30 mouse cellular contexts compared by ENCODE assay signal in the genomic region with DNA sequence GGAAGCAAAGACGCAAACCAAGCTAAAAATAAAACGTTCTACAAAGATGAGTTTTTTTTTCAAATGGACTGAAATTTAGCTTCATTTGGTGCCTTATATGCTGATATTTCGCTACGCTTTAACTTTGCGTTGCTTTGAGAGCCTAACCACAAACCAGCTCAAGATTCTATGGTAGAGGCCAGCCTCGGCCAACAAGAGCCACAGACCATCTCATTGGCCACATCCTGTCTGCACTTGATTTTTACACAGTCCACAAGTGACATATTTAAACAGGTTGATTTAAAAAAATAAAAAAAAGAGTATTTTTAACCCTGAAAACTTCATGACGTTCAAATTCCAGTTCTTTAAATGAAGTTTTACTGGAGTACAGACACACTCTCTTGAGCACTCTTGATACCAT.
"Had no signal": no experiment of that assay in that cellular context is flagged by ENCODE, and none has a peak within 500 bp of the region (broad histone marks: within the 10 kb centered on the region; RNA-seq: fewer than 3 reads in every experiment).

No protein-coding gene starts in this region.

- H3K36me3 ChIP-seq: heart, embryonic 15.5 days; hindbrain, embryonic 10.5 days; hindbrain, embryonic 12.5 days; hindbrain, embryonic 15.5 days; intestine, embryonic 15.5 days had no signal

- H3K9ac ChIP-seq: heart, embryonic 12.5 days; heart, embryonic 13.5 days; heart, embryonic 15.5 days; hindbrain, embryonic 12.5 days; hindbrain, embryonic 13.5 days; hindbrain, embryonic 14.5 days; hindbrain, embryonic 15.5 days; intestine, embryonic 15.5 days; kidney, embryonic 15.5 days had no signal

- H3K27ac ChIP-seq: heart, embryonic 13.5 days; heart, embryonic 15.5 days; hindbrain, embryonic 10.5 days; hindbrain, embryonic 12.5 days; hindbrain, embryonic 13.5 days; hindbrain, embryonic 14.5 days; hindbrain, embryonic 15.5 days; hindbrain, postnatal 0 days; intestine, embryonic 15.5 days; kidney, embryonic 15.5 days; kidney, postnatal 0 days; layer of hippocampus, adult 2 months; left cerebral cortex, adult 2 months had no signal

- H3K4me1 ChIP-seq: intestine, embryonic 15.5 days had no signal

- H3K4me3 ChIP-seq: heart, embryonic 12.5 days; heart, embryonic 13.5 days; heart, embryonic 15.5 days; hindbrain, embryonic 10.5 days; hindbrain, embryonic 12.5 days; hindbrain, embryonic 13.5 days; hindbrain, embryonic 15.5 days; intestine, embryonic 15.5 days; kidney, embryonic 15.5 days; layer of hippocampus, adult 2 months; left cerebral cortex, adult 2 months had no signal

- H3K27me3 ChIP-seq: heart, embryonic 12.5 days; heart, embryonic 13.5 days; heart, embryonic 15.5 days; hindbrain, embryonic 12.5 days; hindbrain, embryonic 13.5 days; hindbrain, embryonic 15.5 days; intestine, embryonic 15.5 days; kidney, embryonic 15.5 days had no signal

- DNase-seq: heart, postnatal 10 days; heart, postnatal 14 days; heart, postnatal 36 days; heart, postnatal 4 days; kidney, adult 11 months; kidney, adult 18-20 months; kidney, adult 2 months; kidney, adult 8-10 months; kidney, adult 9 months; kidney, postnatal 10 days; kidney, postnatal 14 days; kidney, postnatal 25 days; kidney, postnatal 36 days; kidney, postnatal 4 days; layer of hippocampus, adult 9-11 months; layer of hippocampus, postnatal 36 days had no signal
